Mouse (Mus musculus) skeletal muscle tissue, adult 2 months (tissue): ENCODE measurements around the gene Hoxa13.

Experiments used
- DNase-seq: peaks from one replicate; pipeline ENCODE4 v3.0.0-alpha.2; 2012; ENCODE audit warnings: low read depth, low spot score

The Hoxa13 gene

DNA sequence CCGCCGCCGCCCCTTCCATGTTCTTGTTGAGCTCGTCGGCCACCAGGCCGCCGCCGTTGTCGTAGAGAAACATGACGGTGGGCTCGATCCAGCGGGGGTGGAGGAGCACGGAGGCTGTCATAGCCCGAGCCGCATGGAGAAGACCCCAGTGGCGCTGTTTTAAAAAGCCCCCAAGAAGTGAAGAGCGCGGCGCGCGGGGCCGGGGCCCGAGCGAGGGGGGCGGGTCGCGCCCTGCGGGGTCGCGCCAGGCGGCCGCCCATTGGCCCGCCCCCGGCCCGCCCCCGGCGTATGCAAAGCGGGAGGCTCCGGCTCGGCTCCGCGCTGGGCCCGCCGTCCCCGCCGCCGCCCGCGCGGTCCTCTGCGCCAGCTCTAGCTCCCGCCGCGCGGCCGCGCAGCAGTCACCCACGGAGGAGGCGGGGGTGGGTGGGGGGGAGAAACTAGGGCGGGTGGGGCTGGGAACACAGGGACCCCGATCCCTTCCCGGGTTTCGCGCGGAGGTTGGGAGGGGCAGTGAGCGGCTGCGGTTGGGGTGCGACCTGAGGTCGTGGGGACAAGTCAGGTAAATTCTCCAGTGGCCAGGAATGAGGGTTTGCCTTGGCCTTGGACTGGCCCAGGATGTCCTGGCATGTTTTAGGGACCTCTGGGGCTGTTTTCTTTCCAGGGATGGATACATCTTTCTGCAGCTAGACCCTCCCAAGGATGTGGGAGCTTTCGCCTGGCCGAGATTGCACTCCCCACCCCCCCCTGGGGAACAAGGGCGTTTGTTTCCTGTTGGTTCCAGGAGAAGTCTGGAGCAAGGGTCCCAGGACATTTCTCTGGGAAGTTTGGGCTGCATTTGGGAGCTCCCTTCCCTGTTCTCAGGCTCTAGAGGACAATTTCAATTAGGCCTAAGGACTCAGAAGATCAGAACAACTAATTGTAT is at the start of gene Hoxa13:
TSS of gene Hoxa13 (minus strand) at position 227 of the 922 bp plus-strand sequence.
- no peak for DNase-seq

DNA sequence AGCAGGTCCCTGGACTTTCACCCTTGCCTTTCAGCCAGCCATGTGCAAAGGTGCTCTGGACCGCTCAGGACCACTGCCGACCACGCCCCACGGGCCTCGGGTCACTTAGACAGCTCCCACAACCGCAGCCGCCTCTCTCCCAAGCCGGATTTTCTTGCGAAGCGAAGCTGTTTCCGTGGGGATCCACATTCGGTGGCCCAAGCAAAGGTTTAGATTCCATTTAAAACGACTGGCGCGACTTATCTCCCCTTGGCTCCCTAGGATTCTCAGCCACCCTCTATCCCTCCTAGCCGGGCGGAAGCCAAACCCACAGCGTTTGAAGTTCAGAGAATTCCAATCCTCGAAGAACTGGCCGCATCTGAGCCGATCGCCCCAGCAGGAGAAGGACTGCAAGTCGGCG is 49.7 kb upstream of the Hoxa13 start:
- DNase-seq, result no peak

DNA sequence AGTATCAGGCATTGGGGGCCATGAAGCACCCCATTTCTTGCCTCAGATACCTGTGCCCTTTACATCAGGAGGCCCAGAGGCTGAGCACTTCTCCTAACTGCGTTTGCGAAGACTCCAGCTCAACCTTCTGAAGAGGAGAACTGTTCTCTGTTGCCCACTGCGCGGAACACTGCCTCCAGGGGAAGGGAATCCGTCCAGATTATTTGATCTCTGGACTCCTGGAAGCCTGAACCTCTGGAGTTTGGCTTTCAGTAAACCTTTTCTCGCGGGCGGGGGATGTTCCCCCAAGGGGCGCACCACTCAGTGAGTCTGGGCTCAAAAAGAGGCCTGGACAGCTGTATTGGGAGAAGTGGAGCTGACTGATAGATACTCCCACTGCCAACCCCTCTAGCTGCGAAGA is 49.1 kb upstream of the Hoxa13 start:
- no peak for DNase-seq

DNA sequence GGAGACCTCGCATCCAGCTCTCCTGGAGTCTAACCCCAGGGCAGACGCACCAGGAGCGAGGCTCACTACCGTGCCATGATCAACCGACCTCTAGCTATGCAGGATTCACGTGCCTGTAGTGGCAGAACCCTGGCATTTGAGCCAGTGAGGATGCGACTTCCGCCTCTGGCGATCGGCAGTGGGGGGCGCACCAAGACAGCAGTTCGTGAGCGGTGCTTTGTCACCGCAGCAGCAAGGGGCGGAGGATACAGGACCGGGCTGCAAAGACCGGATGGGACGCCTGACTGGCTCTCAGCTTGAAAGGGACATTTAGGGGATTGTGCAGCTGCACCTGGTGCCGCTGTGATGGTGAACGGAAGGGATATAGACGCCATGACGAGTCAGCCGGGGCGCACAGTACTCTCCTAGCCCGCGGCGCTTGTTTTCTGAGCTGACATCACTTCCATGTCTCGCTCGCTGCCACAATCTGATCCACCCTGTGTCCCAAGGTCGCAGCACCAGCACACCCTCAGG is 45.3 kb upstream of the Hoxa13 start:
- DNase-seq, result peak; percentile 40

DNA sequence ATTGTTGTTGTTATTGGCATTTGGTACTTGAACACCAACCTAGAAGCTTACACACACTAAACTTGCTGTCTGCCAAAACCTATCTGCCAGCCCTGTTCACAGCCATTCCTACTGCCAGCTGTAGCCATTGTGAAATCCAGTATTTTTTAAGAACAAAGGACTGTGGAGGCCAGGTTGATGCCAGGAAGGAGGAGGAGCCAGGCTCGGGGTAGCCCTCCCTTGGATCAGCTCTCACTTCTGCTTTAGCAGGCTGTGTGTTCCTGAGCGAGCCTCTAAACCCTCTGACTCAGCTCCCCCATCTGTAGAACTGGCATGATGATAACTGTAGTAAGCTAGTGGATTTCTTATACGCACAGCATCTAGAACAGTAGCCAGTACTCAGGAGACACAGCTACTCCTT is 42.7 kb upstream of the Hoxa13 start:
- DNase-seq, result peak; percentile 13

DNA sequence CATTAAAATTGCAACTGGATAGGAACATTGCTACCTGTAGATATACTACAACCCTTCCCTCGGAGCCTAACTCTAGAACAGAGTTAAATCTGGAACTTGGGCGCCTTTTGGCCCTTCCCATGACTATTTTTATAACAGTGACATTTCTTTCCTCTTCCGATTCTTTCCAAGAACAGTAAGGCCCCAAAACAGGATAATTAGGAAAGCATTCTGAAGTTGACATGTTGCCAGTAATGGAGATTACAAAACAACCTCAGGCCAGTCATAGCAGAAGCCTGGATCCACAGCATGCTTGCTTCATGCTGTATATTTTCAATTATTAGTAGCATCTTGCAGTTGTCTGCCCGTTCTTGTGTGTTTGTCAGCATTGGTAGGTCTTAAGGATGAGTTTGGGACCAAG is 40.1 kb upstream of the Hoxa13 start:
- DNase-seq, result peak; percentile 20

DNA sequence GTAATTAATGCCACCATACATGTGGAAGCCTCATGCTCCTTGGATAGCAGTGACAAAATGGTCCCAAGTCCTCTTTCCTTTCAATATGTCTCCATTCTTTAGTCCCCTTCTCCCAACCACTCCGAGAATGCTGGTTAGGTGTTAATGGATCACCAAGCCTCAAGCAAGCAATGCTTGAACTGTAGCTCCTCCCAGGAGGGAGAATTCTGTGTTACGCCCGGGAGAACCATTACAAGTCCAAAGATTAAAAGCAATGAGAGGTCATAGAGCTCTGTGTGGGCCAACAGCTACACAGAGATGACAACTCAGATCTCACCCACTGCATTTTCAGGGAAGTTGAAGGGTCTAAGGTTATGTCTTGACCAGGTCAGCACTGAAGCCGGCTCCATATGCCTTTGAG is 37.8 kb upstream of the Hoxa13 start:
- no peak for DNase-seq

DNA sequence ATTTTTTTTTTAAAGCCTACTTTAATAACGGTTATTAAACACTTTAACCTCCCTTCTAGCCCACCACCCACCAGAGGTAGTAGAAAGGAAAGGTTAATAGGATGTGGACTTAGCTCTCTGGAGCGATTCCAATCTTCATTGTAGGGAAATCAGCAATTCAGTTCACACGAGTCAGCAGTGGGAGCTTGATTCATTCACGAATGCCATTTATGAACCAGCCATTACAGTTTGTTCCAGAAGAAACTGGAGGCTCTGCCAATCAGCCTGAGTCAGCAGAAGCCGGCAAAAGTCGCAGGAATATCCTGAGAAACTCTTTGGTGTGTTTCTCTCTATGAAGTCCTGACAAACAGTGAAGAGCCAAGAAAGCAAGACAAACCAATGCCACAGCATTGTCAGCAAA is 33.9 kb upstream of the Hoxa13 start:
- DNase-seq, result no peak

DNA sequence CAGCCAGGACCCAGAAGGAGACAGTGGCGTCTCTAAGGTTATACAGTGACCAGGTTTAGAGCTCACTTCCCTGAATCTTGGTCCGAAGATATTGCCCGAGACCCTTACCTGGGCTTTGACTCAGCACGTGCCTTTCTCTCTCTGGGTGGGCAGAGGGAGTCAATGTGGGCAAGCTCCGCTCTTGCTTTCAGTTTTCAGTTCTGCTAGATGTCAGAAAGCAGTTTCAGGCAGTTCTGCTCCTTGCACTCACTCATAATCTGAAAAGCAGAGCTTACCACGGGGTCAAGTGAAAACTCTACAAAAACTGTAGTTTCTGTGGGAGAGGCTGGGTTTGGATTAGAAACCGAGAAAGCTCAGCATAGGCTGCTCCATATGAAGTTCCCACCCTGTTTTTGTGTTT is 31.6 kb upstream of the Hoxa13 start:
- DNase-seq, result no peak

DNA sequence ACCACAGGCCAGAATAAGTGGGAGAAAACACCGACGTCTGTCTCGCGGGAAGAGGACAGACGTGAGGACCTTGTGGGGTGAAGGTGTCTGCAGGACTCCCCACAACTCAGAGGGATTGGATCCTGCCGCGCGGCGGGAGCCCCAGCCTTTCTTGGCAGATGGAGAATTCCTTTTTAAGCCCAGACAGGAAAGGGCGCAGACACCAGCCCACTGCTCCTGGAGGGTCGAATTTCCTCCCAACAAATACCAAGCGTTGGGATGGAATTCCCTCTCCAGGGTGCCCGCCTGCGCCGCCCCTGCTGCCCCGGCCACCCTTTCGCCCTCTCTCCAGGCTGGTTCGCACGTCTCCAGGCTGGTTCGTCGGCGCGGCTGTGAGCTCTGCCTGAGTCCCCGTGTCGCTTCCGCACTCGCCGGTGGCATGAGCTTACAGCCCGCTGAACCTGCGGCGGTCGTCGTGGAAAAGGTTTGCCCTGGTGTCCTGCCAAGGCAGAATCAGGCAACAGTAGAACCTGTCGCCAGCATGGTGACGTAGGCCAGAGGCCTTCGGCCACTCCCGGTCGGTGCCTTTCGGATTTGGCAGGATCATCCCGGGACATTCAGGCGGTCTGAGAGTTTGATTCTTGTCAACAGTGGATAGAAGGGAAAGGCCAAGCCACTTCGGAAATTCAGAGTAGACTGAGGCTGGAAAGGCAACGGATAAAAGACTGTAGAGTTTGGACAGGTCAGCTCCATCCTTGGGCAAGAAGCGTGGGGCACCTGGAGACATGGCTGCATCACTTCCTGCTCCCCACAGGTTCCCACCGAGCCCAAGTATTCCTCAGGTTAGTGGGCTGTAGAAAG is 30.6 kb upstream of the Hoxa13 start:
- no peak for DNase-seq

DNA sequence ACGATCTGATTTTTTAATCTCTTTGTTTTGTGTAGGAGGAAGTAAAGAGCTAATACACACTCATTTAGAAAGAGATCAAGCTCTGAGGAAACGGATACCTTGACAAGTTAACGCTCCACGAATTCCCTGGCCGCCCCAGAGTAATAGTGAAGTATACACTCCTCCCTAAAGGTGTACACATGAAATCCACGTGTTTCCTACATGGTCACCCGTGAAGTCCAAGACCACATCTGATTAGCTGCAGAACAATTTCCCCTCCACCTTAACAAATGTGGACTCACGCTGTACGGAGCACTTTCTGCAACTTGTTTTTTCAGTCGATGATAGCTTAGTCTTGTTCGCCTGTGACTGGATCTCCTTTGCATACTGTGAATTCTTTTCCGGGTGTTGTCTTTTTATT is 29.5 kb upstream of the Hoxa13 start:
- no peak for DNase-seq

DNA sequence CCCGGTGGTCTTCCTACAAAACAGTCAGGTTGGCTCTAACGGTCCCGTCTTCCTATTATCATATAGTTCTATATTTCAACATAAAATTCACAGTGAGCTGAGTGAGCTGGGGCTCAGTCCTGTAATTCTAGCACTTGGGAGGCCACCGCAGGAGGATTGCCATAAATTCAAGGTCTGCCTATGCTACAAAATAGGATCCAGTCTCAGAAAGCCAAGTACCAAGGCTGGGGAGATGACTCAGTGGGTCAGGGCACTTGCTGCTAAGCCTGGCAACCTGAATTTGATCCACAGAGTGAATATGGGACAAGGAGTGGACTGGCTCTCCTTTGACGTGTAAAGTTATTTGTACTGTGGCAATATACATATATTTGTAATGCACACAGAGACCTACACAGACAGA is 23.2 kb upstream of the Hoxa13 start:
- no peak for DNase-seq

DNA sequence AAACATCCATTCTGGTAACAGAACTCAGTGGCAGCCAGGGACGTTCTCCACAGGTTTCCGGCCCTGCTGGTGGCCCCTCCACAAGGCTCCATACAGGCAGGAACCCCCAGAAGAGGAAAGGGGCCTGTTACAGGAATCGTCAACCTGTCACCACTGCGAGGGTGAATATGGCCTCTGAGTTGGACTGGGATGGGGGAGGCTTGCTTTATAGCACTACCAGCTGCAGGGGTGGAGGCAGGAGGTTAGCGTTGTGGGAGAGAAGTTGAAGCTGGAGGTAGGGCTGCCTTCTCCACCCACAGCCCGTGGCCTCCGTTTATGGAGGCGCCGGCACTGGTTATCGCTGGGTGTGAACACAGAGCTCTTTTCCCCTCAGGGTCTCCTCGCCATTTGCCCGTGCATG is 20.4 kb upstream of the Hoxa13 start:
- no peak for DNase-seq

DNA sequence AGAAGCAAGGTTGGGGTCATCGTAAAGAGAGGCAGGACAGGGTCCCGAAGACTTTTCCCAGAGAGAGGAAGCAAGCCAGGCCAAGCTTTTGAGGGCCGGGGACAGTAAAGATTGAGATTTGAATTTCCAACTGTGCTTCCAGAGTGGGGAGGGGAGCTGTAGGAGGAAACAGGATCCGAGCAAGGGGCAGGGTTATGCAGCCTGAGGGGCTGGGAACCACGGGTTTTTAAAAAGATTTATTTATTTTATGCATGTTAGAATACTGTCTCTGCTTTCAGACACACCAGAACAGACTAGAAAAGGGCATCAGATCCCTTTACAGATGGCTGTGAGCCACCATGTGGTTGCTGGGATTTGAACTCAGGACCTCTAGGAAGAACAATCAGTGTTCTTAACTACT is 16.2 kb upstream of the Hoxa13 start:
- DNase-seq, result no peak

DNA sequence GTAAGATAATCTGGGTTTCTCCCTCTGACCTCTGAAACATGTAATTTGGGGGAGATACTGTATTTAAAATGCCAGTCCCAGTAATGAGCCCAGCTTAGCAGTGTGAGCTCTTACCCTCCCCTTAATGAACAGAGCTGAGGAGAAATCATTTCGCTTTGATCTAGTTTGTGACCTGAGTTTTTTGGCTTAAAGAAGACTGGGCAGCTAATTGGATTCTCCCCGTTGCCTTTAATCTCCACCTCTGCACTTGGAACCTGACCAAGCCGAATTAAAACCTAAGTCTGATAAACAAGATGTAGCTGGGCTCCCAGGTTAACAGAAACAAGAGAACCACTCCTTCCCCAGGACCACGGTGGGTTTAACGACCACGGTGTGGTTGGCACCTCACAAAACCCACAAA is 15.7 kb upstream of the Hoxa13 start:
- DNase-seq, result no peak

DNA sequence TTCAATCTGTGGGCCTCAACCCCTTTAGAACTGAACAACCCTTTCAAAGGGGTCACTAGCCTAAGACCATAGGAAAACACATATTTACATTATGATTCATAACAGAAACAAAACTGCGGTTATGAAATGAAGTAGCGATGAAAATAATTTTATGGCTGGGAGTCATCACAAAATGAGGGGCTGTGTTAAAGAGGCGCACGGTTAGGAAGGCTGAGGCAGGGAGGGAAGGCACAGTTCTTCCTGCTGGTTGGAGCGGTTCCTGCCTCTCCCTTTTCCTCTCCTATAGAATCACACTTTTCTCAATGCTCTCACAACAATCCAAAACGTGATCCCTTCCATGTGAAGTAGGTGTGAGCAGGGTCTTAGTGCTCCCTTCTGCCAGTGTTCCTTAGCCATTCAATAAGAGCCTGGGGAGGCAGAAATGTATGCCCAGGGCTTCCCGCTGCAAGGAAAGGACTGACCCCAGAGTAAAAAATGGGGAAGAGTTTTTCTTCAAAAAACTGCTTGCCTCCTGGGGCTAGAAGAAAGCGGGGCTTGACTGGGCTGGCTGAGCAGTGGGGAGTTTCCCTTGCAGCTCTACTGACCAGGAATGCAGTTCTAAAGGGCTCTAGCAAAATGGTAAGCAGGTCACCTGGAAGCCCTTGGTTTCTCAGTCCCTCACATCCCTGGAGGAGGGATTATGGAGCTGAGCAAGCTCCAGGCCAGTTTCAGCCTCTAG is 15.0 kb upstream of the Hoxa13 start:
- DNase-seq, result no peak

DNA sequence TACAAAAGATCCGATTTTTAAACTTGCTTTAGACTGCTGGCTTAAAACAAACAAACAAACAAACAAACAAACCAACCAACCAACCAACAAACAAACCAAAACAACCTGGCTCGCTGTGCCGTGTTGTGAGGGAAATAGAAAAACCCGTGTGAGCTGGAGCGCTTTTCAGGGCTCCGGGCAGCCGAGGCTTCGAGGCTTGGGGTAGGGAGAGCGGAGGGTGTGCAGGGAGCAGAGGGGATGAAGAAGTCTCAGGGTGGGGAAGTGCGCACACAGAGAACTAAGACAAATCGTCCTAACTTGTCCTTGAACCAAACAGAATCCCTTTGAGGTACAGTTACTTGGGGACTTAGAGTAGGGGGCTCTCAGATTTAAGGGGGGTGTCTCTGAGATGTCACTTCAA is 13.9 kb upstream of the Hoxa13 start:
- DNase-seq, result no peak

DNA sequence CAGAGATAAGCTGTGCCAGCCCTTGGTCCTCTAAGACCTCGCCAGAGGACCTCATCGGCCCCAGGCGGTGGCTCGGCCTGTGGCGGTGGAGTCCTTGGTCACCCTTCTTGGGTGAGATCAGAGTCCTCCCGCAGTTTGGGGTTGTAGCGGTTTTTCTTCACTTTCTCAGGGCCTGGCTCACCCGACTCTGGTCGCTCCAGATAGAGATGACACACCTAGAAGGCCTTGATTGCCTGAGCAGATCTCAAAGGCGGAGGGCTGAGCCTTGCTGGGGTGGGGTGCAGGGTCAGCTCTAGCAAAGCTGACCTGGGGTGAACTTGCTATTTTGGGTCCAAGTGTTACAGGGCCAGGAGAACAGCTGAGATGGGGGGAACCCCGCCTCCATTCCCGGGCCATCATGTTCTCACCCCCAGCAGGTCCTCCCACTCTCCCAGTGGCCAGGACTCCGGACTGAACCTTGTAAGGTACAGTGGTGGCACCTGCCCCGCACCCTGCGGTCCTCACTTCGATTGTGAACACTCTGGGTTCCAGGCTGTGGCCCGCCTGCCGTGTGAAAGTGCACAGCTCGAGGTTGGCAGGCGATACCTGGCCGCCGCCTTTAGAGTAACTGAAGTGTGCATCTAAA is 13.1 kb upstream of the Hoxa13 start:
- DNase-seq, result no peak

DNA sequence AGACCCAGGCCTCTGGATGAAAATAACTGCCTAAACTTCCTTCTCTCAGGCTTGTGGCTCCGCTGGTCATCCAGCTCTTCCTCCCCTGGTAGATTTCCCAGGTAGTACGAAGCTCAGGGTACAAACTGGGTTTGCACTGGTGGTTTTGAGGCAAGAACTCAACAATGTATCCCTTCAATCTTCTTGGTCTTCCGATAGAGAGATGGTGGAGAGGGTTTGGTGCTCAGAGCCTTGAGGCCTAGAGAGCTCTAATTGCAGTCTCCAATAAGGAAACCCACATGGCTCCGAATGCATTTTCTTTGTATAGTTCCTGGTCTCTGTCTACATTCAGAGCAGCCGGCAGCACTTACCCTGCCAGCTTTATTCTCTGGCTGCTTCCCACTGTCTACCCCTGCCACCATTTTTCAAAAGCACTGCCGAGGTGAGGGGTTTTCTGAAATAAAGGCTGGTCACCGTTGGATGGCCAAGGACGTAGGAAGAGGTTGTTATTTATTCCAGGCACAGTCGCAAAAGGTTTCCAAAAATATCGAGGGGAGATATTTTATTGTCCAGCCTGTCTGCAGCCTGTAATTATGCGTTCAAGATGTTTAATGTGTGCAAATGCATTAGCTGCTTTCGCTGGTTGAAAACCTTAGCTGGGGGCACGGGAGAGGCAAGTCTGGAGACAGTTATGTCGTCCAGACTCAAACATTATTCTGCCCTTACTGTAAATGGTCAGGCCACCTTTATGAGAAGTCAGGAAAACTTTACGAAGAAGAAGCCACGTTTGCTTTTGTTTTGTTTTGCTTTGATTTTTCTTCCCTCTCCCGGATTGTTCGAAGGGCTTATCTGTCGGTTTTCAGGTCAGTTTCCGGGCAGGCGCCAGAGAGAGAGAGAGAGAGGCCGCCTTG is 12.3 kb upstream of the Hoxa13 start:
- DNase-seq, result no peak
